Mouse (Mus musculus): ENCODE data around the gene Srrm4. TPM values are rescaled to one million over a fixed set of nuclear protein-coding genes. Genes with fewer than 3 reads are reported as not detected.

Gene Srrm4
- polyA plus RNA-seq, 1 experiment = 1.0 TPM

- no peak for TF ChIP-seq CTCF (IDR thresholded peaks at IDR 0.05; ENCODE audit: control insufficient read depth, insufficient read depth, insufficient replicate concordance, low read depth, low read length)
- no peak for TF ChIP-seq POLR2A (IDR thresholded peaks at IDR 0.05; ENCODE audit: control insufficient read depth, low read depth, low read length)
- Histone ChIP-seq H3K27ac (ENCODE audit: control insufficient read depth, insufficient read depth, low read depth, low read length) (no peak overlapping the region), H3K27me3 (ENCODE audit: control insufficient read depth, insufficient read depth, low read length) (no peaks in the 10 kb centered on the region; the same call in 1 of the 2 replicates), H3K4me3 (ENCODE audit: control insufficient read depth, low read depth, low read length) (no peak overlapping the region), H3K4me1 (ENCODE audit: control insufficient read depth, insufficient read depth, low read length) (peaks cover 8% of the 10 kb centered on the region), H3K36me3 (ENCODE audit: control insufficient read depth, insufficient read depth, low read length) (no peaks in the 10 kb centered on the region)
Measured at GRCm38 (mm10) chr5:116445634-116446367, 145.8 kb downstream of the Srrm4 start.

GRCm38 (mm10) chr5:116444517-116444916 is 147.1 kb downstream of the Srrm4 start:
- Histone ChIP-seq H3K27me3 (ENCODE audit: control insufficient read depth, insufficient read depth, low read length) (no peaks in the 10 kb centered on the region; the same call in 1 of the 2 replicates), H3K36me3 (ENCODE audit: control insufficient read depth, insufficient read depth, low read length) (no peaks in the 10 kb centered on the region), H3K27ac (ENCODE audit: control insufficient read depth, insufficient read depth, low read depth, low read length) (no peak overlapping the region), H3K4me1 (ENCODE audit: control insufficient read depth, insufficient read depth, low read length) (peaks cover 8% of the 10 kb centered on the region), H3K4me3 (ENCODE audit: control insufficient read depth, low read depth, low read length) (no peak overlapping the region)
- TF ChIP-seq CTCF (IDR thresholded peaks at IDR 0.05; ENCODE audit: control insufficient read depth, insufficient read depth, insufficient replicate concordance, low read depth, low read length) (peak; percentile 6; the same call in 1 of the 2 replicates), POLR2A (IDR thresholded peaks at IDR 0.05; ENCODE audit: control insufficient read depth, low read depth, low read length) (no peak)

GRCm38 (mm10) chr5:116443459-116443940 is 148.1 kb downstream of the Srrm4 start:
- no peaks in the 10 kb centered on the region for H3K36me3 ChIP-seq (ENCODE audit: control insufficient read depth, insufficient read depth, low read length)
- H3K4me3 ChIP-seq (ENCODE audit: control insufficient read depth, low read depth, low read length) = no peak overlapping the region
- TF ChIP-seq POLR2A (IDR thresholded peaks at IDR 0.05; ENCODE audit: control insufficient read depth, low read depth, low read length) (no peak), CTCF (IDR thresholded peaks at IDR 0.05; ENCODE audit: control insufficient read depth, insufficient read depth, insufficient replicate concordance, low read depth, low read length) (no peak)
- peaks cover 8% of the 10 kb centered on the region for H3K4me1 ChIP-seq (ENCODE audit: control insufficient read depth, insufficient read depth, low read length)
- H3K27ac ChIP-seq (ENCODE audit: control insufficient read depth, insufficient read depth, low read depth, low read length) = no peak overlapping the region
- no peaks in the 10 kb centered on the region; the same call in 1 of the 2 replicates for H3K27me3 ChIP-seq (ENCODE audit: control insufficient read depth, insufficient read depth, low read length)

GRCm38 (mm10) chr5:116442697-116443458 is 148.7 kb downstream of the Srrm4 start:
- H3K27ac ChIP-seq (ENCODE audit: control insufficient read depth, insufficient read depth, low read depth, low read length) = no peak overlapping the region

GRCm38 (mm10) chr5:116440251-116440650 is 151.4 kb downstream of the Srrm4 start:
- no peaks in the 10 kb centered on the region for H3K36me3 ChIP-seq (ENCODE audit: control insufficient read depth, insufficient read depth, low read length)
- H3K4me3 ChIP-seq (ENCODE audit: control insufficient read depth, low read depth, low read length) = no peak overlapping the region
- H3K27me3 ChIP-seq (ENCODE audit: control insufficient read depth, insufficient read depth, low read length) = no peaks in the 10 kb centered on the region; the same call in 1 of the 2 replicates
- peaks cover 3% of the 10 kb centered on the region; the same call in 1 of the 2 replicates for H3K4me1 ChIP-seq (ENCODE audit: control insufficient read depth, insufficient read depth, low read length)
- H3K27ac ChIP-seq (ENCODE audit: control insufficient read depth, insufficient read depth, low read depth, low read length) = no peak overlapping the region
- TF ChIP-seq POLR2A (IDR thresholded peaks at IDR 0.05; ENCODE audit: control insufficient read depth, low read depth, low read length) = no peak
- TF ChIP-seq CTCF (IDR thresholded peaks at IDR 0.05; ENCODE audit: control insufficient read depth, insufficient read depth, insufficient replicate concordance, low read depth, low read length) = no peak

More at GRCm38 (mm10) chr5:116442697-116443458, 148.7 kb downstream of the Srrm4 start:
- no peak for TF ChIP-seq POLR2A (IDR thresholded peaks at IDR 0.05; ENCODE audit: control insufficient read depth, low read depth, low read length)
- Histone ChIP-seq H3K4me1 (ENCODE audit: control insufficient read depth, insufficient read depth, low read length) (peaks cover 8% of the 10 kb centered on the region), H3K27me3 (ENCODE audit: control insufficient read depth, insufficient read depth, low read length) (no peaks in the 10 kb centered on the region; the same call in 1 of the 2 replicates), H3K4me3 (ENCODE audit: control insufficient read depth, low read depth, low read length) (no peak overlapping the region), H3K36me3 (ENCODE audit: control insufficient read depth, insufficient read depth, low read length) (no peaks in the 10 kb centered on the region)

- H3K27ac ChIP-seq (ENCODE audit: control insufficient read depth, insufficient read depth, low read depth, low read length) = no peak overlapping the region
- no peaks in the 10 kb centered on the region for H3K4me1 ChIP-seq (ENCODE audit: control insufficient read depth, insufficient read depth, low read length)
- TF ChIP-seq CTCF (IDR thresholded peaks at IDR 0.05; ENCODE audit: control insufficient read depth, insufficient read depth, insufficient replicate concordance, low read depth, low read length) (no peak), POLR2A (IDR thresholded peaks at IDR 0.05; ENCODE audit: control insufficient read depth, low read depth, low read length) (no peak)
- H3K4me3 ChIP-seq (ENCODE audit: control insufficient read depth, low read depth, low read length) = no peak overlapping the region
- H3K36me3 ChIP-seq (ENCODE audit: control insufficient read depth, insufficient read depth, low read length) = no peaks in the 10 kb centered on the region
- H3K27me3 ChIP-seq (ENCODE audit: control insufficient read depth, insufficient read depth, low read length) = no peaks in the 10 kb centered on the region
Measured at GRCm38 (mm10) chr5:116438328-116438727, 153.3 kb downstream of the Srrm4 start.

GRCm38 (mm10) chr5:116436117-116436516 is 155.5 kb downstream of the Srrm4 start:
- no peak for TF ChIP-seq CTCF (IDR thresholded peaks at IDR 0.05; ENCODE audit: control insufficient read depth, insufficient read depth, insufficient replicate concordance, low read depth, low read length)
- no peak for TF ChIP-seq POLR2A (IDR thresholded peaks at IDR 0.05; ENCODE audit: control insufficient read depth, low read depth, low read length)
- no peaks in the 10 kb centered on the region for H3K36me3 ChIP-seq (ENCODE audit: control insufficient read depth, insufficient read depth, low read length)
- H3K27ac ChIP-seq (ENCODE audit: control insufficient read depth, insufficient read depth, low read depth, low read length) = no peak overlapping the region
- no peaks in the 10 kb centered on the region for H3K27me3 ChIP-seq (ENCODE audit: control insufficient read depth, insufficient read depth, low read length)
- no peak overlapping the region for H3K4me3 ChIP-seq (ENCODE audit: control insufficient read depth, low read depth, low read length)
- H3K4me1 ChIP-seq (ENCODE audit: control insufficient read depth, insufficient read depth, low read length) = no peaks in the 10 kb centered on the region

Measured in testis, adult 2 months (tissue).